Mouse (Mus musculus): ENCODE data around the gene Vwa8.

Gene Vwa8

DNA sequence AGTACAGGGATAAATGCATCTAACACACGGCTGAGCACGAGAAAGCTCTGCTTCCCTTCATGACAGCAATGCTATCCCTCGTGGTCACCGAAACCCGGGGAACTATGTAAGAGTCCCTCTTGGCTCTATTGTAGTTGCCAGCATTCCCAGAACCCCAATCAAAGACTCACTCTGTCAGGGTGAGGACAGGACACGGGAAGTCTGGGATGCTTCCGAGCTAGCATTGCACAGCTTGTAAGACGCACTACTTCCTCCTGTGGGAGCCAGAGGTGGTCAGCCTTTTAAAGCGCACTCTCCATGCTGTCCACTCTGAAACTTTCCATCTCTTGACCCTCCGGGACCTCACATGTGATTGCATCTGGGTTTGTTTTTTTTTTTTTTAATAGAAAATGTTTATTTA, 335.2 kb downstream of the Vwa8 start:
- DNase-seq (ENCODE audit: low spot score) = no peak

DNA sequence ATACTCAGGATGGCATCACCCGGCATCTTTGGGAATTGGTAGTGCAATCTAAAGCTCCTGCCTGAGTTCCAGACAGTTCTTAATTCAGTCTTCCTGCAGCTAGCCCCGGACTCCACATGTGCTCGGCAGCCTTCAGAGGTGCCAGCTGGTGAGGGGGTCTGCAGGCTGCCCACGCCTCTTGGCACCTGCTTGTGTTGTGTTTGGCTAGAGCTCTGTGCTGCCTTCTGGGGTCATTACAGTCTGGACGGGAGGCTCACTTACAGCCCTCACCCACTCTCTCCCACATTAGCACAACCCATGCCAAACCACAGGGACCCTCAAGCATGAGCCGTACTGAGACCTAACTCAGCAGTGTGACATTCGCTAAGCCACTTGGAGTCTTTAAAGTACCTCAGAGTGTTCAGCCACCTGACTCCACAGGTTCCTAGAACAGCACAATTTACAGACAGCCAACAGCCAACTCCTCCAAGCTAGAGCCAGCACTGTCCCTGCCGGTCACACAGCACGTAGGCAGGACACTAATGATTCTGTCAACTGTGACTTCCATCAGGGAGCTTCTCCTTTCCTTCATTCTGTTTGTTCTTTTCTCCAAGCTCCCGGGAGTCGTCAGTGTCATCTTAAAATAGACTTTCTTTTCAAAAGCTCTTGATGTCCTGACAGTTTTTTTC, 336.3 kb downstream of the Vwa8 start:
- no peak for DNase-seq (ENCODE audit: low spot score)

DNA sequence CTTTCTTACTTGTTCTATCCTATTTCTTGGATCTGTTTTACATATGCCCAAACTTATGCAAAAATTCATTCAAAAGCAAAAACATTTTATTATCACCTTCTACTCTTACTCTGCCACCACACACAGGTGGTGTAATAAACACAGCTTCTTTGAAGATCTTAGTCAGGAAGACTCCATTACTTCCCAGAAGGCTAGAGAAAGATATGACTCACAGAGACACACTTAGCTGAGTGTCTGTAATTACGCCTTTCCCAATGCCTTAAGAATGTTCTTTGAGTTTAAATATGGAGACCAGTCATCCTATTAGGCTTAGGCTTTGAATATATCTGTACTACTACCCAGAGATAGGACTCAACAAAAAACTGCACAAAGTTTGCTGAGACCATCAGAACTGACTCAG, 338.1 kb downstream of the Vwa8 start:
- DNase-seq (ENCODE audit: low spot score) = no peak

DNA sequence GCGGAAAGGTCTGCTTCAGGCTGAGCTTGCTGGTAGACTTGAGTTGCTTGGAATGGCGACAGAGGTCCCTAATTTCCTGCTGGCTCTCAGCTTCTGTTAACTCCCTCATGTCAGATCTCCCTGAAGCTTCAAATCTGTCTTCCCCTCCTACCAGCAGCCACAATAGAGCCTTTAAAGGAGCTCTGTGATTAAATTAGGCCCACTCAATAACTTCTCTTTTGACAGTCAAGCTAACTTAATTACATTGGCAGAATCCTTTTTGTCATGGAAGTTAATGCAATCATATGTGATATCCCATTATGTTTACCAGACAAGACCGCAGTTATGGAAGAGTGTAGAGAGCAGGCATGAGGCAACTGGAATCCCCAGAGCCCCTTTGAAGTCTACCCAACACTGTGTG, 347.9 kb downstream of the Vwa8 start:
- DNase-seq (ENCODE audit: low spot score) = no peak

DNA sequence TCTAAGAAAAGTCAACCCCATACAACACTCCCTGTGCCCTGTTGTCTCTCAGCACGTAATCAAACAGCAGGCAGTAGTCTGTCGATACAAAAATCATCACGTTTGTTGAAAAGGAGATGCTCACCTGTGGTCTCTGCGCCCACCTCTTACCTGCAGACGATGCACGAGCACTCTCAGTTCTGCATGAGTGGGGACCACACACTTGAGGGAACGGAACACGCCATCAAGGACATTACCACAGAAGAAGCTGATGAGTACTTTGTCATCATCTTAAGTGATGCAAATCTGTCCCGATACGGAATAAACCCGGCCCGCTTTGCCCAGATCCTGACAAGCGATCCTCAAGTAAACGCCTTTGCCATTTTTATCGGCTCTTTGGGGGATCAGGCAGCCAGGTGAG, 349.2 kb downstream of the Vwa8 start:
- no peak for DNase-seq (ENCODE audit: low spot score)

DNA sequence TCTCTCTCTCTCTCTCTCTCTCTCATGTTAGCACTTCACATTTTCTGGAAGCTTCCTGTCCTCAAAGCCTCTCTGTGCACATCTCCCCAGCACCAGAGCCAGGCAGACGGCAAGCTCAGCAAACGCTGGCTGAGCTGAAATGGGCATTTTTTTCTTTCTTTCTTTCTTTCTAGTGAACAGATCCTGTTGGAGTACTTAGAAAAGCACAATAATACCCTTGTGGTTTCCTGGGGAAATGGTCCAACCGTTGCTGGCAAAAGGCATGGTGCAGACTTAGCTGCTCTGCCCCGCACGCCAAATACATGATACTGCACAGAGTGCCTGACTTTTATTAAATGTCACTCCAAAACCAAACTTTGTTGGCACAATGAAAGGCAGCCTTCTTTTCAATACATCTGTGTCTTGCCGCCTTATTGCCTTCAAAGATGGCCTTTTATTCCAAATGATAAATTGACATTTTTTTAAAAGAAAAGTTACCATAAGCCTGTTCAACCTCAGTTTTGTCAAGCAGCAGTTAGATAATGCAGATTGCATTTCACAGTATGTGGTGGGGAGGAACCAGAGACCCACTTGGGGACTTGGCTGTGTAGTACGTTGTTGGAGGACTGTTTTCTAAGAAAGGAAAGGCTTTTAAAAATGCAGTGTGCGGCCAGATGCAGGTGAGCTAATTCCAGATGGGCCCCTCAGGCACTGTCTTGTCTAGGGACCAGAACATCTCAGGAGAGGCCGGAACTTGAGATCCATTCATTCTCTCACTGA, 351.5 kb downstream of the Vwa8 start:
- DNase-seq (ENCODE audit: low spot score) = no peak

DNA sequence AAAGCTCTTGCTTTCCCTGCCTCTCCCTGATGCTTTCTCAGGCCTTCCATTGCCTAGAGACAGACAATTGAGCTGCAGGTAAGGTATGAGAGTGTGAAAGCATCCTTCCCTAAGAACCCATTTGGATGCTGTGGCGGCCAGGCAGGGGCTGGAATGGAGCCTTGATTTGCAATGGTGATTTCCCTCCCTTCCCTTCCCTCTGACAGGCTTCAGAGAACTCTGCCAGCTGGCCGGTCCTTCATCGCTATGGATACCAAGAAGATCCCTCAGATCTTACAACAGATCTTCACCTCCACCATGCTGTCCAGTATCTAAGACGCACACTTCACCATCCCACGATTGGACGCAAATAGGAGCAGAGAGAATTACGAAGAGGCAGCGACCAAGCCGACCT, 352.0 kb downstream of the Vwa8 start:
- DNase-seq (ENCODE audit: low spot score) = no peak

DNA sequence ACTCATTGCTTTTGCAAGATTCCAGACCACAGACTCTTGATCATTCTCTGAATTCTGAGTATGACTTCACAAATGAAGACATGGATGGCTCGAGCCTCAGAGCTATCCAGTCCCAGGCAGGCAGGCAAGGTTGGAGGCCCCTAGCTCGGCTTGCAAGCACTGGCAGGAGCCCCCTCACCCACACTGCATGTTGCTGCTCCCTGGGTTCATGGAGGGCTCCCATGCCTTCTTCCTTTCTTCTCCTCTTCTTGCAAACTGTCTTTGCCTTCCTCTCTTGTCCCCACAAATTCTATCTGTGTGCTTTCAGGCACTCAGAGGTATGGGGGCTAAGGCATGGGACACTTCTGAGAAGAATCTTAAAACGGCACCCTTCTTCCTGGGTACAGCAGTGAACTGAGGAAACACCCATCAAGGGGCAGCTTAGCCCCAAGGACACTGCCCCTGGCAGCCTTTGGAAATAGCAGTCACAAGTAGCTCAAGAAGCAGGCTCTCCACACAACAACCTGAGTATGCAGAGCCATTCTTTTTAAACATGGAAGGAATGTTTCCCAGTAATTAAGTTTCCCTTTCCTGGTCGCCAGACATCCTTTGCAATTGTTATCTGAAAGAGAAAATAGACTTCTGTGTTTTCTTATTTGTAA, 354.0 kb downstream of the Vwa8 start:
- no peak for DNase-seq (ENCODE audit: low spot score)

DNA sequence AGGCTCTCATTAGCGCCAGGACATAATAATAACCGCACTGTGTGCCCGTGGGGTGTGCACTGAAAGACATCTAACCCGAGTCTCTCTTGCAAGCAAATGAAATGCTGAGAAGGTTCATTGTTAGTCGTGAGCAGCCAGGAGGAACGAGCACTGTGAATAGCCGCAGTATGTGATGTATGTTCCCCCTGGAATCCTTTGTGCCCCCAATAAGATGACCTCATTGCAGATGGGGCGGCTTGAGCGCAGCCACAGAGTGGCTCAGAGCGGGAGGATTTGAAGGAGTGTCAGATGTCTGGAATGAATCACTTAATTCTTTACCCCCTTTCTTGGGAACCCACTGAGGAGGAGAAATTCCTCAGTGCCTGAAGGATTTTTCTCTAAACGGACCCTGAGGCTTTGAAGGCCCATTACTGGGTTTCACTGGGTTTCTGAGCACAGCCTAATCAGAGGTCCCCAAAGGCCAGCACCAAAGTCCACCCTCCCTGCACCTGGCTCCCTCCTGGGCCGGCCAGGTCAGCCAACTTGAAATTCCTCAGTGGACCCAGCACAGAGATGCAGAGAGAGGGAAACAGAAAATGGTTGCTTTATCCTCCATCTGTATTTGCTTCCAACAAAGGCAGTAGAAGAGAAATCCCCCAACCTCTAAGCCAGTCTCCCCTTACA, 354.8 kb downstream of the Vwa8 start:
- no peak for DNase-seq (ENCODE audit: low spot score)

DNA sequence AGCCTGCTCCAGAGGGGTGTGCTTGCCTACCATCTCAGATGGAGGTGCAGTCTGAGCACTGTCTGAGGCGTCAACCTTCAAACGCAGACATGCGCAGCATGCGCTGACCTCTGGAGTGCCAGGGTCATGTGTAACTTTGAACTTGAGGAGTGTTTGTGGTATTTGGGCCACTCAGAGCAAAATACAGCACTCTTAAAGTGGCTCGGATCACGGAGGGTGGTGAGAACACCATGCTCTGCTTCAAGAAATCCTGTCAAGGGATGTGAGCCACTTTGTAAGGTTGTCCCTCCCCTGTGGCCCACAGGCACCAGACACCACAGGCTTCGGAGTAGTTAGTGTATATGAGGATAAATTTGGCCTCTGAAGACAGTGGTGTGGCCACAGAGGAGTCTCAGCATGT, 356.0 kb downstream of the Vwa8 start:
- DNase-seq (ENCODE audit: low spot score) = no peak

DNA sequence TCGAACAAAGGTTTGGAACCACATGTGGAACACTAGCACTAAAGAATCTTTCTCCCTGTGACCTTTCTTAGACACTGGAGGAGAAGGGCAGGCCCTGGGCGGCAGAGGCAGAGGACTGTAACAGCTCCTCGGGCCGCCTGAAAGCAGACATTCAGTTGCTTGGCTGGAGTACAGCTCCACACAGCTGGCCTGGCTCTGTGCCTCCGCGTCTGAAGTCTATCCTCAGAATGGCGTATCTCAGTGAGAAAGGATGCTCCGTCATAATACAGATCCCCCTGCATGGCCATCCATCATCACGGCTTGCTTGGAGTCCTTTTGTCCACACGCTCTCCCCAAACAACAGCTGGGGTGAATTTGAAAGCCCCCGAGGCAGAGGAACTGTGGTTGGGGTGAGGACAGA, 357.4 kb downstream of the Vwa8 start:
- no peak for DNase-seq (ENCODE audit: low spot score)

DNA sequence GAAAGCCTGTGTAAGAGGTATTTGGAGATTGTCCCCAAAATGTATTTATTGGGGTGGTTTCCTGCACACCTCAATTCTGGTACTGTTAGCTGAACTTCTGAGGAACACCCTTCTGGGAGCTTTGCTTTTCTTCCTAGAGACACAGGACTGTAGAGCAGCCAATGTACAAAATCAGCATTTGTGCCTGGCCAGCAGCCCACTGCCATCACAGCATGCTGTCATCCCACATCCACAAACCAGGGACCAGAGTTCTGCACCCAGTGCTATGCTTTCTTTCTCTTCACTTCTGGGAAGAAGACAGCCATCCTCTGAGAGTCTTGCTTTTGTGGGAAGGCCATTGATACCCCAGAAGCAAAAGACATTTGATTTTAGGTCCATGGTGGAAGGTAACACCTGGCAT, 359.6 kb downstream of the Vwa8 start:
- DNase-seq (ENCODE audit: low spot score) = no peak

DNA sequence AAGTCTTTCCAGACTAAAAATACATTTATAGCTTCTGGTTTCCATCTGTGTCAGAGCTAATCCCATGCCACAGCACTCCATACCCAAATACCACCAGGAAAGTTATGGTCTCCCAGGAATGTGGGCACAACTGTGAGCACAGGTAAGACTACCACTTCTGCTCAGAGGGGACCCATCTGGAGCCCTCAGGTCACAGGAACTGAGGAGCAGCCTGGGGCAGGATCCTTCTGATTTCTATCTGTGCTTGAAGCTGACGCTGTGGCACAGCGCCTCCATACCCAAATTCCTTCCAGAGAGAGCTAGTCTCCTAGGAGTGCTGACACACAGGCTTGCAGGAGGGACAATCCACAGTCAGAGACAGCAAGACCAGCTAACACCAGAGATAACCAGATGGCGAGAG, 361.0 kb downstream of the Vwa8 start:
- no peak for DNase-seq (ENCODE audit: low spot score)

DNA sequence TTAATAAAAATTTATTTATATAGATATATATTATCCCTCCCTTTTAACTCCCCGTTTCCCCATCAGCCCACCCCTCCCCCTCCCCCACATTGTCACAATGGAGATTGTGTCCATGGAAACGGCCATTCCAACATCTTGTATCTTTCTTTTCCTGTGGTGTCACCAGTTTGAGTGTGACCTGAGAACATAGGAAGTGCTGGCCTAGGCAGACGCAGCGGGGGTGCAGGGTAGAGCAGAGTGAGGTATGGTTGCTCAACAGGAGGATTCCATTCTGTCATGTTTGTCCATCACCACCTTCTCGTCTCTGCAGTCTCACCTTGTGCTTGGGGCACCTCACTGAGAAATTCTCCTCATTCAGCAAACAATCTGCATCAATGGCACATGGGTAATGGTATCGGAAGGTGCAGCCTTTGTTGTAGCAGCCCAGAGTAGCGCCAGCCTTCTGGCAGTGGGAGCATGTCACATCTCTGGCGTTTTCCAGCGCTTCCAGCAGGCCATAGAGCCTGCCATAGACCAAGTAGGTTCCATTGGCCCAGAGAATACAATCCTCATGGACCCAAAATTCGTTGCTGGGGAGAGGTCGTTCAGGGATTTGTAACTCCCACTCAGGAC, 363.6 kb downstream of the Vwa8 start:
- DNase-seq (ENCODE audit: low spot score) = no peak

DNA sequence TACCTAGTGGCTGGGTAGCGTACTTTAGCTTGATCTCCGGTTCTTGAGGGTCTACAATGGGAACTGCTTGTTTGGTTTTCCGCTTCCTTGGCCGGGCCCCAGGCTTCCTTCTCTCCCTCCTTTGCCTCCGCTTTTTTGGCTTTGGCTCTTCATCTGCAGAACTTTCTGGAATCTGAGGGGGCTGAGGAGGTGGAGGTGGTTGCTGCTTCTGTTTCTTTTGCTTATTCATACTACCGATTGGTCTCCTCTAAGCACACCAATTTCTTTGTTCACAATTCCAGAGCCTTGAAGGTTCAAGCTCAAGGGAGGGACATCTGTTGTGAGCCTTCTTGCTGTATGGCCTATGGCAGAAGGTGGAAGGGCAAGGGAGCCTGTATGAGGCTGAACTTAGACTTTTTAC, 365.3 kb downstream of the Vwa8 start:
- DNase-seq (ENCODE audit: low spot score) = no peak

DNA sequence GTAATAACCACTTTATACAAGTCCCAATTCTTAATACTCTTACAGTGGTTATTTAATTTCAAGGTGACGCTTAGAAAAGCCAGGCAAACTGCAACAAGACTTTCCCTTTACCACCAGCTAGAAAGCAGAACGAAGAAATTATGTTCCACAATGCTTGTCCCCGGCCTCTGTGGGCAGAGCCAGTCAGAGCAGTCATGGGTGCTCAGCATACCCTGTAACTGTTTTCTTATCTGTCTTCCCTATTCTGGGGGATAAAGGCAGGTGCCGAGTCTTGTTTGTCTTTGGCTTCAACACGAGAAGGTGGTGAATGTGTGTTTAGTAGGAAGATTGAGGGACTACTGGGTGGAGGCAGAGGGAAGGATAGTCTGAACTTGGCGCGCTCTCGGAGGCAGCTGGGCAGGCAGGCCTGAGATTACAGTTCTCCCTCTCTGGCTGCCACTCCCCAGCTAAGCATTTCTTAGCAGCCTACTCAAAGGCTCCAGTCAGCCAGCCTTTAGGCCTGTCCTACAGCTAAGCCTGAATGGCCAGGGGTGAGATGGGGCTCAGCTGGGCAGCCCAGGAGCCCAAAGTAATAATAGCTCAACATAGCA, 365.9 kb downstream of the Vwa8 start:
- no peak for DNase-seq (ENCODE audit: low spot score)

DNA sequence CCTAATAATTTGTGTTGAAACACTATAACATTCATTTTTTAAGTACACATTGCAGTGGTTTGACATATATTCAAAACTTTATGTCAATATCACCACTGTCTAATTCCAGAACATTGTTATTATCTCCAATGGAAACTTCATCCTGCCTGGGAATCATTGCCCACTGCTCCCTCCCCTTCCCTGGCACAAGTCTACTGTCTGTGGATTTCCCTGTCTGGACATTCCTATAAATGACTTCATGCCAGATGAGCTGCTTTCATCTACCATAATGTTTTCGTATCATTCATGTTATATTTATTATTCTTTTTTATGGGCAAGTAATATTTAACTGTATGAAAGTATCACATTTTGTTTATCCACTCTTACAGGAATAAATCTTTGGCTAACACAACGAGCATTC, 367.5 kb downstream of the Vwa8 start:
- DNase-seq (ENCODE audit: low spot score) = no peak

DNA sequence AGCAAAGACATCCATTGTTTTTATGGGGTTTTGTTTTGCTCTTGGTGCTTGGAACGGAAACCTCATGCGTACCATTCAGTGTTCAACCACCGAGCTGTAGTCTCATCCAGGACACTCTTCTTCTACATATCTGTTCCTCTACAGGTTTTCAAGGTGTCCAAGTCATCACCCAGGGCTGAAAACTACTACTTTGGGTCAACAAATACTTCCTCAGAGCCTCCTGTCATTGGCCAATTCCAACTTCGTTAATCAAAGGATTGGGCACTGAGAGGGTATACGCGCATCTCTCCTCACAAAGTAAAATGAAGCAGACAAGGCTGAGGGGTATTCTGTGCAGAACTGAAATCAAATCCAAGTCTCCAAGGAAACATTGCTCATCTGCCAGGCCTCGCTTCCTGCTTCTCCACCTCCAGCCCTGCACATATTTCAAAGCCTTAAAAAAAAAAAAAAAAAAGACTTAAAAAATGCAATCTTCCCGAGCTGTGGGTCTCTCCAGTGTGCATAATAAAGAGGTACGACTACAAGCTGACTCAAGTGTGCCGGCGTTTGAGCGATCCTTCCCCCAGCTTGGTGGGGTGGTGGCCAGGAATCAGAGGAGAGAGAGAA, 374.7 kb downstream of the Vwa8 start:
- DNase-seq (ENCODE audit: low spot score) = no peak

DNA sequence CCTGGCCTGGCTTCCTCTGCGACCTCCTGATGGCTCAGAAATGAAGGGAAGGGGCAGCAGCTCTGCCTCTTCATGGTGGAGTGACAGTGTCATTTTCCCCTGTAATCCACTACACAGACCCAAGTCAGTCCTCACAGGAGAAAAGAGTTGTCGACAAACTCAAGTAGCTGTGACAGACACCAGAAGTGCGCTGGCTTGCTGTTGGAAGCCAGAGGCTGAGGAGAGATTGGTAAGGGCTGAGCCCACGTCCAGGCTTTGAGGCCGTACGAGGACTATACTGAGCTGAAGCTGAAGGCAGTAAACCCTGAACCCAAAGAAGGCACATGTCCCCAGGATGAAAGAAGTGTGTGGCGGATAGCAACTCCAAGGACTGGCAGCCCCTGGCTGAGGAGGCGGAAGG, 376.6 kb downstream of the Vwa8 start:
- DNase-seq (ENCODE audit: low spot score) = no peak

DNA sequence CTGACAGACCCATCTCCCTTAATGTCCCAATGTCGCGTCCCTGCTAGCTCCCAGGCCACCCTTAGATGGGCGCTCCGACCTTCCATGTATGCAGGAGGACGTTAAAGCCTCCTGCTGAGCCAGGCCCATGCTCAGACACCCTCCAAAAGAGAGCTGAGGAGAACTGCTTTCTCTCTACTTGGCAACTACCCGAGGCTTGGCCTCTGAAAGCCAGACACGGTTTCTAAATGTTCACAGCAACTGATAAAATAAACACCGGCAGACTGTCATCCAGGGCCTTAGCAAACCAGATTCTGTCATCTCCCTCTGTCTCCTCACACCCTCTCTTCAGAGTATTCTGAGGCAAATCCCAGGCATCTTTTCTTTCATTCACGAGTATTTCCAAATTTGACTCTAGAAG, 377.2 kb downstream of the Vwa8 start:
- DNase-seq (ENCODE audit: low spot score) = no peak

DNA sequence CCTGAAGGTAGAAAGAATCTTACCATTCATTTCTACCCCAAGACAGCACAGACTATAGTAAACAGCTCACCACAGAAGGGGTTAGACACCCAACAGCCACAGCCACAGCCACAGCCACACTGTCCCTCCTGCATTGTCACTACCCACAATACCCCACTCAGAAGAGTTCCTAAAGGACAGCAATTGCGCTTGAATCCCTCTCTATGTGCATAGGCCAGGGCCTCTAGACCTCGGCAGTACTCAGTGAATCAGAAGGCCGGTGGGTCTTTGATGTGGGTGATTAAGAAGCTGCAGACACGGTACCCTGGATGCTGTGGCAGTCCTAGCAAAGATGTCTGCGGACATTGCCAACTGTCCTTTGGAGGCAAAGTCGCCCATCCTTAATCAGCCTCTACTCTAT, 377.9 kb downstream of the Vwa8 start:
- DNase-seq (ENCODE audit: low spot score) = no peak

DNA sequence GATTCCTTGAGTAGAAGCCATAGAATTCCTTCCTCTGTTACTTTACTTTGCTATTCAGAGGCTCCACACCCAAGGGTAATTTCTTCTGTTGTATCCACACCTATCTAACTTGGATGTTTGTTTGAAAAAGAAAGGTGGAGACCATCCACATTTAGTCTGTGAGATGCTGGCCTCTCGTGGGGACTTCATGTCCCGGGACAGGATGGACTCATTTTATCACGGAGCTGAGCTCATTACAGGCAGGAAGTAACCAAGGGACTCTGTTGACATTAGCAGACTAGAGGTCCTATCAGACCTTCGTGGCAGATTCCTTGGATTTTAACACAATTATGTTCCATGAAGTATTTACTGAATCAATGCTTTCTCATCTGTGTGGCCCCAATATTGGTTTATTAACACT, 379.1 kb downstream of the Vwa8 start:
- DNase-seq (ENCODE audit: low spot score) = no peak
